Mouse (Mus musculus) liver, postnatal 0 days (tissue): ENCODE measurements around the gene Coro1c.

Experiments
- CTCF ChIP-seq: sonication (generic); IDR thresholded peaks from 2 replicates; pipeline ENCODE4 v1.5.1; 2016; ENCODE audit warnings: antibody characterized with exemption, low read depth
- EP300 ChIP-seq: IDR thresholded peaks from 2 replicates; pipeline ENCODE4 v1.6.1; 2016; ENCODE audit warnings: antibody characterized with exemption, low read depth, mild to moderate bottlenecking

DNA sequence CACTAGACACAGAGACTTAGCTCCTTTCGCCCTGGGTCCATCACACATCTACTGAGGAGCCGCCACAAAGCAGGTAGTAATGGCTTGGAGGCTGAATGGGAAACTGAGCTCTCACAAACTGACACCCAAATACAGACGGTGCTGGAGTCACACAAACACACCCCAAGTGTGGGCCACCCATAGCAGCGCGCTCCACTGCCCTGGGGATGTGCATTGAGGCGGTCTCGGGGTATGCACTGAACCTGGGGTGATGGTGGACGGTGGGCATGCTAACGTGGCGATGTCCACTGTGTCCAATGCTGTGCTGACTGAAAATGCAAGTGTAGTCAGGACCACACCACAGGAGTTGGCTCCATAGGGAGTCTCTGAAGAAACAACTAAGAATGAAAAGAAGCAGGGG is 53.4 kb downstream of the Coro1c start:
- TF ChIP-seq CTCF (no peak), EP300 (no peak)
